Mouse (Mus musculus) forebrain, embryonic 16.5 days (tissue): ENCODE results near the gene Dgkb. TPM values are rescaled to one million over a fixed set of nuclear protein-coding genes. Genes with fewer than 3 reads are reported as not detected.
A peak's percentile ranks its signal among the peaks of the same experiment; 100 is the strongest.

Source experiments
- ATAC-seq: fragments of 200-750 bp; cut with Nextera tagmentation; 2 replicates; pipeline ENCODE4 v1.8.0; 2017; ENCODE audit warnings: mild to moderate bottlenecking, moderate library complexity
- H3K27ac ChIP-seq: fragments of 300-500 bp; sonication (generic); 2 replicates; pipeline ENCODE4 v1.5.1; 2014; ENCODE audit warnings: low read length, control low read depth
- H3K27me3 ChIP-seq: fragments of 300-500 bp; sonication (generic); replicated peaks from 2 replicates; pipeline ENCODE4 v1.6.1; 2014; ENCODE audit warnings: low read length; ENCODE audit not compliant: control insufficient read depth, insufficient read depth
- H3K36me3 ChIP-seq: fragments of 300-500 bp; sonication (generic); 2 replicates; pipeline ENCODE4 v1.6.1; 2014; ENCODE audit not compliant: control insufficient read depth, insufficient read depth
- H3K4me1 ChIP-seq: fragments of 300-500 bp; sonication (generic); replicated peaks from 2 replicates; pipeline ENCODE4 v1.6.1; 2014; ENCODE audit warnings: low read length; ENCODE audit not compliant: control insufficient read depth, insufficient read depth
- H3K4me2 ChIP-seq: fragments of 300-500 bp; sonication (generic); 2 replicates; pipeline ENCODE4 v1.6.1; 2014; ENCODE audit warnings: mild to moderate bottlenecking, low read length, control low read depth
- H3K4me3 ChIP-seq: fragments of 300-500 bp; sonication (generic); replicated peaks from 2 replicates; pipeline ENCODE4 v1.5.1; 2014; ENCODE audit warnings: mild to moderate bottlenecking, low read length, control low read depth
- H3K9ac ChIP-seq: fragments of 300-500 bp; sonication (generic); replicated peaks from 2 replicates; pipeline ENCODE4 v1.6.1; 2014; ENCODE audit warnings: low read depth, low read length, control low read depth
- H3K9me3 ChIP-seq: fragments of 300-500 bp; sonication (generic); 2 replicates; pipeline ENCODE4 v1.6.1; 2016; ENCODE audit warnings: low read length; ENCODE audit not compliant: control insufficient read depth
- WGBS: fragments of 180-500 bp; shearing (Covaris S2); extraction: QIAGEN DNeasy Blood & Tissue Kit; methylation state at CpG from one replicate; pipeline ENCODE4 v1.1.7; 2014; 5-methylcytosine and 5-hydroxymethylcytosine counted together
- polyA plus RNA-seq: library from polyadenylated mRNA; unstranded; fragments of >200 nt; fragmentation: Nextera tagmentation; extraction: Ambion mirVana; gene quantifications from 2 replicates; pipeline ENCODE4 v1.2.1, GENCODE M21; 2015

Gene Dgkb
- polyA plus RNA-seq, 1 experiment from 2014 or later: 6.4 TPM

GRCm38 (mm10) chr12:38123524-38123923 is 306.0 kb downstream of the Dgkb start:
- Histone ChIP-seq H3K9me3 (no peaks in the 10 kb centered on the region), H3K4me1 (no peaks in the 10 kb centered on the region), H3K4me2 (no peak overlapping the region), H3K4me3 (no peak overlapping the region), H3K27ac (no peak overlapping the region), H3K27me3 (no peaks in the 10 kb centered on the region), H3K9ac (no peak overlapping the region), H3K36me3 (no peaks in the 10 kb centered on the region)
- ATAC-seq: no peak

- Histone ChIP-seq H3K4me2 (no peak overlapping the region), H3K27ac (no peak overlapping the region), H3K36me3 (no peaks in the 10 kb centered on the region), H3K4me3 (no peak overlapping the region), H3K4me1 (no peaks in the 10 kb centered on the region), H3K9ac (no peak overlapping the region), H3K27me3 (no peaks in the 10 kb centered on the region), H3K9me3 (no peaks in the 10 kb centered on the region)
- 0 out of 2 replicates have a peak, but pooled peaks have one; percentile 31 for ATAC-seq
- 67% methylated on average over 4 of the region's 4 CpGs for WGBS
These were observed 307.8 kb downstream of the Dgkb start for GRCm38 (mm10) chr12:38125297-38125696.

GRCm38 (mm10) chr12:38130209-38130915 is 312.8 kb downstream of the Dgkb start:
- H3K4me3 ChIP-seq: no peak overlapping the region
- H3K27ac ChIP-seq: no peak overlapping the region; the same call in 1 of the 2 replicates
- WGBS: 66% methylated on average over 9 of the region's 9 CpGs
- no peaks in the 10 kb centered on the region for H3K27me3 ChIP-seq
- H3K9ac ChIP-seq: no peak overlapping the region
- H3K36me3 ChIP-seq: no peaks in the 10 kb centered on the region
- H3K4me1 ChIP-seq: no peaks in the 10 kb centered on the region
- H3K4me2 ChIP-seq: no peak overlapping the region
- H3K9me3 ChIP-seq: no peaks in the 10 kb centered on the region
- ATAC-seq: no peak

- ATAC-seq: peak; percentile 36; the same call in 1 of the 2 replicates
- Histone ChIP-seq H3K9me3 (no peaks in the 10 kb centered on the region), H3K27ac (no peak overlapping the region), H3K4me2 (no peak overlapping the region), H3K27me3 (no peaks in the 10 kb centered on the region), H3K4me3 (no peak overlapping the region), H3K4me1 (no peaks in the 10 kb centered on the region), H3K9ac (no peak overlapping the region), H3K36me3 (no peaks in the 10 kb centered on the region)
- 38% methylated on average over 5 of the region's 5 CpGs for WGBS
These were observed 318.9 kb downstream of the Dgkb start for GRCm38 (mm10) chr12:38136379-38136778.

- H3K27me3 ChIP-seq: no peaks in the 10 kb centered on the region
- H3K4me1 ChIP-seq: no peaks in the 10 kb centered on the region
- H3K4me2 ChIP-seq: no peak overlapping the region
- no peak for ATAC-seq
- no peak overlapping the region for H3K27ac ChIP-seq
- no peak overlapping the region for H3K4me3 ChIP-seq
- no peak overlapping the region for H3K9ac ChIP-seq
- H3K36me3 ChIP-seq: no peaks in the 10 kb centered on the region
- H3K9me3 ChIP-seq: no peaks in the 10 kb centered on the region
These were observed 322.5 kb downstream of the Dgkb start for GRCm38 (mm10) chr12:38140039-38140438.

- Histone ChIP-seq H3K4me1 (no peaks in the 10 kb centered on the region), H3K27ac (no peak overlapping the region), H3K9ac (no peak overlapping the region), H3K4me3 (no peak overlapping the region), H3K4me2 (no peak overlapping the region), H3K27me3 (no peaks in the 10 kb centered on the region), H3K9me3 (no peaks in the 10 kb centered on the region), H3K36me3 (no peaks in the 10 kb centered on the region)
- ATAC-seq: no peak
- 91% methylated on average over 1 of the region's 1 CpGs for WGBS
These were observed 415.1 kb downstream of the Dgkb start for GRCm38 (mm10) chr12:38232665-38233064.

- Histone ChIP-seq H3K4me2 (no peak overlapping the region), H3K9me3 (no peaks in the 10 kb centered on the region), H3K4me3 (no peak overlapping the region), H3K27me3 (no peaks in the 10 kb centered on the region), H3K9ac (no peak overlapping the region), H3K4me1 (no peaks in the 10 kb centered on the region), H3K27ac (no peak overlapping the region), H3K36me3 (no peaks in the 10 kb centered on the region)
- no peak for ATAC-seq
These were observed 451.3 kb downstream of the Dgkb start for GRCm38 (mm10) chr12:38268856-38269255.

GRCm38 (mm10) chr12:38301497-38301896 is 484.0 kb downstream of the Dgkb start:
- Histone ChIP-seq H3K9me3 (no peaks in the 10 kb centered on the region), H3K4me3 (no peak overlapping the region), H3K27me3 (no peaks in the 10 kb centered on the region), H3K4me2 (no peak overlapping the region), H3K27ac (no peak overlapping the region), H3K4me1 (peaks cover 16% of the 10 kb centered on the region), H3K36me3 (no peaks in the 10 kb centered on the region), H3K9ac (no peak overlapping the region)
- peak; percentile 73 for ATAC-seq
- 46% methylated on average over 1 of the region's 1 CpGs for WGBS

GRCm38 (mm10) chr12:38303841-38304240 is 486.3 kb downstream of the Dgkb start:
- Histone ChIP-seq H3K27ac (no peak overlapping the region), H3K4me1 (peaks cover 16% of the 10 kb centered on the region), H3K9me3 (no peaks in the 10 kb centered on the region), H3K27me3 (no peaks in the 10 kb centered on the region), H3K36me3 (no peaks in the 10 kb centered on the region), H3K9ac (no peak overlapping the region), H3K4me2 (no peak overlapping the region), H3K4me3 (no peak overlapping the region)
- peak; percentile 94 for ATAC-seq
- WGBS: 5% methylated on average over 3 of the region's 3 CpGs

GRCm38 (mm10) chr12:38304245-38304644 is 486.7 kb downstream of the Dgkb start:
- no peak overlapping the region for H3K4me3 ChIP-seq
- no peak overlapping the region for H3K4me2 ChIP-seq
- H3K9me3 ChIP-seq: no peaks in the 10 kb centered on the region
- 45% methylated on average over 3 of the region's 3 CpGs for WGBS
- no peaks in the 10 kb centered on the region for H3K27me3 ChIP-seq
- peak; percentile 66 for ATAC-seq
- 0 out of 2 replicates have a peak overlapping the region, but pooled peaks have one; percentile 12 for H3K27ac ChIP-seq
- no peaks in the 10 kb centered on the region for H3K36me3 ChIP-seq
- no peak overlapping the region for H3K9ac ChIP-seq
- peaks cover 16% of the 10 kb centered on the region for H3K4me1 ChIP-seq
